Mouse (Mus musculus) lung, postnatal 10 days (tissue): ENCODE results near the gene Ercc6.

Source experiments
- DNase-seq: peaks from one replicate; pipeline ENCODE4 v3.0.0; 2021

Gene Ercc6

GRCm38 (mm10) chr14:32583696-32584095, 70.4 kb downstream of the Ercc6 start:
- no peak for DNase-seq

GRCm38 (mm10) chr14:32587013-32587784, 73.9 kb downstream of the Ercc6 start:
- DNase-seq = peak; percentile 80

GRCm38 (mm10) chr14:32590377-32590776, 77.1 kb downstream of the Ercc6 start:
- DNase-seq = no peak

DNA sequence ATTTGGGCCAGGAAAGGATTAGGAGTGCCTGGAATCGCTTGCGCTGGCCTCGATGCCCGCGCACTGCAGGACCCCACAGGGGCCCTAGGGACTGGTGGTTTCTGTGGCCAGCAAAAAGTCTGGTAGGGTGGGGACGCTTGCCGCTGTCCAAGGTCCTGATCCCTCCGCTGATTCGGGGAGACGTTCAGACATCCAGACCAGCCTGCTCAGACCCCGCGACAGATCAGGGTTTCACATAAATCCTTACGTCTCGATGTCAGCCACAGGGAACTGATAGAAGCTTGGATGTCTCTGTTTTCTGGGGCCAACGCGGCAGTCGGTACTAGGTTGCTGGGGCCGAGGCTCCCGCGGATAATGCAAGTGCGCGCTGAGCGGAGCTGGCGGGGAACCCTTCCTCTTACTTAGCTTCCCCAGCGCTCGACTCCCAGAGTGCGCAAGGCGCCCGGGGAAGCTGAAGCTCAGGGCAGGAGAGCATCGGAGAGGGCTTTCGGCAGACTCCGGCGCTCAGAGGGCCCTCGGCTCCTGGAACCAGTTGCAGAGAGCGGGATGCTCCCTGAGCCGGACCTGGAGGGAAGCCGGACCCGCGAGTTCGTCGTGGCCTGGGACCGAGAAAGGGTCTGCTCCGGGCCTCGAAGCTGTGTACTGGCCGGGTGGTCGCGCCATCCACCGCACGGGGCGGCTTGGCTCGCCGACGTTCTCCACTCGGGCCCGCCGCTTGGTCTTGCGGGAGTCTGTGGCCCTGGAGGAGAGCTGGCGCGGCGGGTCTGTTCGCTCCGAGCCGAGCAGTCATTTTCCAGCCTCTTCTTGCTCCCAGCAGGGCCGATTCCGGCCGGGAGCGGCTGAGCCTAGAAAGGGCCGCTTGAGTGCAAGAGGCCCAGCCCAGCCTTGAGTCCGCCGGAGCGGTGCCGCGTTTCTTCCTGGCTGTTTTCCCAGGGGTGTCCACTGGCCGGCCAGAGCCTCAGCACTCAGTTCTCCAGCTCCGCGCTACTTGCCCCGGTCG, 84.2 kb downstream of the Ercc6 start:
- DNase-seq = peak; percentile 81

GRCm38 (mm10) chr14:32598437-32599219, 85.3 kb downstream of the Ercc6 start:
- DNase-seq = no peak

- no peak for DNase-seq
Observed at GRCm38 (mm10) chr14:32599290-32600041, 86.1 kb downstream of the Ercc6 start, which contains the start of gene Prrxl1. Gene Prrxl1 (plus strand): TSS chr14:32599407.

DNA sequence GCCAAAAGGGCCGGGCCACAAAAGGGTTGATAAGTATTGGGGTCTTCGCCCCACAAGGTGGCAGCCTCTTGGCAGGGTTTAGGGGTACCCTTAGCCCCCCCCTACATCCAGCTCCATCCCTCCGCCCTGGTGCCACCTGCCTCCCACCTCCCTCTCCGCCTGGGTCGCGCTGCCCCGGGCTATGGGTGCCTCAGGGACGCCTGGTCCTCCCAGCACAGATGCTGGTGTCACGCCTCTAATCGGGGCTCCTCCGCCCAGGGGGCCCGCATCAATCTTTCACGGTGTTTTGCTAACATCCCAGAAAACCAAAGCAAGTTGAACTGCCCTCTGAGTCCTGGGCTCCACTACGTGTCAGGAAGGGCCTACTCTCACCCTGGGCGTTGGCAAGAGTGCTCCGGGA, 86.8 kb downstream of the Ercc6 start:
- no peak for DNase-seq

DNA sequence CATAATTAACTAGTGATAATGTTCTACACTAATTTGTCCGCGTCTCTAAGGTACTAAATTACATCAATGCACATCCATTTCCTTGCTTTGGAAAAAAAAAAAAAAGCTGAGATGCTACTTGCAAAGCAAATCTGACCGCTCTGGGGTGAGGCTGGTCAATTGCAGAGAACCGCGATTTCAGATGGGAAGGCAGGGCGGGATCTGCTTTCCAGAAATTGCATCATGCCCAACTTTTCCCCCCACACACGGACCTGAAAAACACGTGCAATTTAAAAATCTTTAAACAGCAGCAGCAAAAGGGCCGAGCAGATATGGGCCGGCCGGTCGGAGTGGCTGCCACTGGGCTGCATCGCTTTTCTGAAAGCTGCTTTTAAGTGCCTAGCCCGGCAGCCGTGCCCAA, 92.2 kb downstream of the Ercc6 start:
- DNase-seq = no peak

- no peak for DNase-seq
Observed at GRCm38 (mm10) chr14:32606316-32606715, 93.0 kb downstream of the Ercc6 start.

- DNase-seq = no peak
Observed at GRCm38 (mm10) chr14:32609392-32609791, 96.1 kb downstream of the Ercc6 start.

GRCm38 (mm10) chr14:32617253-32617652, 103.9 kb downstream of the Ercc6 start:
- no peak for DNase-seq

- DNase-seq = no peak
Observed at GRCm38 (mm10) chr14:32624245-32624644, 110.9 kb downstream of the Ercc6 start.

DNA sequence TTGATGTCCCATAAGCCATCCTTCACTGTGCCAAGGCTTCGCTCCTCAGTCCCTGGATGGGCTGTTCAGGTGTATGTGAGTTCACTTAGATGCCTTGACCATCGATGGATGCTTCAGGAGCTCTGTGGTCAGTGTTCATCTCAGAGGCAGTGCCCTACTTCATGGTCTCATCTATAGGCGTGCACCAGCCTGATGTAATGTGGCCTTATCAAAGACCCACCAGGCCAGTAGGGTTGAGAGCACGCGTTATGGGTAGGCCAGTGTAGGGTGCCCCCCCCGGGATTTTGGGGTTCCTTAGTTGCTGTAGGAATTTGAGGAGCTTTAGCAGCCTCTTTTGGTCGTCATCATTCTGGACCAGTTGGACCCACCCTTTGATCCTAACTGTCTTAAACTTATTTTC, 111.5 kb downstream of the Ercc6 start:
- no peak for DNase-seq

DNA sequence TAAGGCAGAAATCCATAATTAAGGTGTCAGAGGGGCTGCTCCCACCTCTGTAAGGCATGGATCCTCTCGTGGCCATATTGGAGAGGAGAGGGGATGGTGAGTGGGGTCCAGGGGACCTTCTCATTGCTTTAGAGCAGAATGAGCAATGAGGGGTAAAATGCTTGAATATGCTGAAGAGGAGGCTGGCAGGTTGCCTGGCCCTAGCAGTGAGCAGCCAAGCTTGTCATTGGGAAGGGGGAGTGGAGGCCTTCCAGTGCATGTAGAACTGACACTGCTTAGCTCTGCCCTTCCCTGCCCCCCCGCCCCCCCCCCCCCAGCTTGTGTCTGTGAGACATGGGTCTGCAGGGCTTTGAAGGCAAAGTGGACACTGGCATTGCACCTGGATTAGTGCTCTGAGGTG, 114.0 kb downstream of the Ercc6 start:
- DNase-seq = no peak

DNA sequence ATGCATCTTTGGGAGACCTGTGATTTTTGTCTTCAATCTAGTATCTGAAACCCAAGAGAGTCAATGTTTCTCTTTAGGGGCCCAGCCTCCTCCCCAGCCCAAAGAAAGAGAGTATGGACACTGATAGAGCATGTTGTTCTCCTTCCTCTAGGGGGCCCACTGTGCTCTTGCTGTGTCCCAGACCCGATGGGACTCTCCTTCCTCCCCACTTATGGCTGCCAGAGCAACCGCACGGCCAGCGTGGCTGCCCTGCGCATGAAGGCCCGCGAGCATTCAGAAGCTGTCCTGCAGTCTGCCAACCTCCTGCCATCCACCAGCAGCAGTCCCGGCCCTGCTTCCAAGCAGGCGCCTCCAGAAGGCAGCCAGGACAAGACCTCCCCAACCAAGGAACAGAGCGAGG, 115.3 kb downstream of the Ercc6 start:
- peak; percentile 7 for DNase-seq
